Mouse (Mus musculus) ovary, adult 18-20 months (tissue): ENCODE results near the gene Zp3r.
"Not testable (repeated sequence)": the region's sequence is repeated elsewhere in the genome, so short reads cannot be mapped to it uniquely, and the experiment has no call there.

ENCODE experiments used
- DNase-seq: peaks from one replicate; pipeline ENCODE4 v3.0.0; 2022; ENCODE audit warnings: low spot score, mixed read lengths

The Zp3r gene

DNA sequence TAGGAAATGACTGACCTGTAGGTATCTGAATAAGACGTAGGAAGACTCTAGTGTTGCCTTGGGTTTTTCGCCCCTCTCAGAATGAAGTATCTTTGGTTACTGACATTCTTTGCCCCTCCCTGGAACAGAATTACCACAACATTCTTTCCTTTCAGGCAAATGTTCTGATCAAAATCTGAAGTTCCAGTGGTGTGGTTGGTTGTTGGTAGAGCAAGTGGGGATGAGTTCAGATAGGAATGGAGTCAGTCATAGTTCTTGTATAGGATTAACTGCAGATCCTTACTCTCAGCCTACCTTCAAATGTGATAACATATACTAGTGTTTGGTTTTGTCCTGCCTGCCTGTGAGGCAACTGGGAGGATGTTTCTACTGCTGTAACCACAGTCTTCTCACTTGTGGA, at the start of gene Zp3r:
Gene Zp3r (minus strand): TSS at position 101 of the 400 bp plus-strand sequence.
- DNase-seq, result no peak

DNA sequence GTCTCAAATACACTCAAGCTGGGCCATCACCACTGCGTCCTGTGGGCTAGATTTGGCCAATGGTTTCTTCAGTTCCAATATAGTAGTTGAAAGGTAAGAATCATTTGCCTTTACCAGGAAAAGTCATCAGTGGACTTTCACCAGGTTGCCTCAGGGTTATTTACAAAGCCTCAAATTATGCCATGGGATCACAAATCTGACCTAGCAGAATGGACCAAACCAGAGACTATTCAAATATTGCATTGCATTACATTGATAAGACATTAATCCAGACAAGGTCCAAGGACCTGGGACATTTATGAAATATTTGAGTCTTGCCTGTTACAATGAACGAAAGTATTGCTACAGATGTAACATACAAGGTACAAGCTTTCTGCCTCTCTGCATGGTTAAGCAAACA, 49.1 kb upstream of the Zp3r start:
- no peak for DNase-seq

DNA sequence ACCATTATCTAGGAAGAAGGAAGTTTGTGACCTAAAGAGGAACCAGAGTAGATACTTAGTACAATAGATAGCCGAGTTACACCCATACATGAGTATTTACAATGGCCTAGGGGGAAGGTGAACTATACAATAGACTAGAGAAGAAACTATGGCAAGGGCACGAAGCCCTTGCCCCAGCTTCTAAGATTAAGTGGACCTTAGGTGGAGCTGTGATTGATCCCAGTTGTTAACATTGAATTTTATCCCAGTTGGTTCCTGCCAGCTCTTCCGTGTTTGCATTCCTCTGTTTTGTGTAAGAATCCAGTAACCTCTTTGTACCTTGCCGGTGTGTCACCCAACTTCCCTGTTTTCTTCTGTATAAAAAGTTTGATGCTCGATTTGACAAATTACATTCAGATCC, 34.2 kb upstream of the Zp3r start:
- not testable (repeated sequence) for DNase-seq

DNA sequence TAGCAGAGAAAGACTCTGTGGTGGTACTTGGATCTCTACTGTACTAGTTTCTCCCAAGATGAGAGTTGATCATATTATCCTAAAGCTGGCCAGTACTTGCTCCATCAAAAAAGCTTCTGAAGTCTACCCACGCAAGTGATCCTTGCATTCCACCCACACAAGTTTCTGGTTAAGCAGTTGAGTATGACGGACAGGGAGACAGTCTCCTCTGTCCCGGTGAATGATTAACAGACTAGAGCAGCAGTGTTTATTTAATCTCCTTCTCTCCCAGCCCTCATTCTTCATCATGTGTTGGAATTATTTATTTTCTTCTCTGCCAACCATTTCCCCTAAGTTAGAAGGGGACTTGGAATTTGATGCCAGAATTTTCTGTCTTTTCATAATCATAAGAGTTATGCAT, 32.0 kb upstream of the Zp3r start, which contains the start of gene C4bp:
Gene C4bp (minus strand): TSS at position 179 of the 400 bp plus-strand sequence.
- DNase-seq, result no peak

DNA sequence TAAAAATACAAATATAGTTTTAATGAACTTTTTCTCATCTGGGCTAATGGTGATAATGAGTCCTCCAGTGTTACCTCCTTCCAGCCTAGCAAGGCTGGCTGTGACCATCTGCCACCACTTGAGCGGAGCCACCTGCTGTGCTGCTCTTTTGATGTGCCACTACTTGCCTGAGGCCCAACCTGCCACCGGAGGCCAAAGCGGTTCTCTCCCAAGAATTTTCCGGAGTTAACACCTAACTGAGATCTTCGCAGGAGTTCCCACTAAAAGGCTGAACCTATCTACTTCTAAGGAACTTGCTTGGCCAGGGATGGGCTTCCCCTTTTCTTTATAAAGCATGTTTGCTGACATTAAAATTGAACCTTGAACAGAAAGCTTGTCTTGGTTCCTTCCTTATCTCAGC, 30.2 kb upstream of the Zp3r start:
- not testable (repeated sequence) for DNase-seq

DNA sequence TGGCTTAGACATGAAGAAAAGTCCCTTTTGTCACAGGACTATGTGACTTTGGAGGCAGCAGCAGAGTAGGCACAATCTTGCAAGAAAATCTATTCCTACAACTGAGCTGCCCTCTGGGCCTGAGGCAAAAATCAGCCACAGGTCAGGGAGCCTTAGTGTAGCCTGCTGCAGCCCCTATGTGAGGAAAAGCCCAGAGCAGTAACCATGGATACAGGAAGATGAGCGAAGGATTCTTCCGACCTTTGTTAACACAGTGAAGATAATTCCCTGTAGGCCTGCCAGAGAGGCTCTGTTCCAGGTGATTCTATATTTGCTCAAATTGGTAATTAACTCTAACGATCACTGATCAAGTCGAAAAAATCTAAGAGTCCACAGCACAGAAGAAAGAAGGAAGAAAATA, 14.7 kb upstream of the Zp3r start:
- DNase-seq, result no peak

DNA sequence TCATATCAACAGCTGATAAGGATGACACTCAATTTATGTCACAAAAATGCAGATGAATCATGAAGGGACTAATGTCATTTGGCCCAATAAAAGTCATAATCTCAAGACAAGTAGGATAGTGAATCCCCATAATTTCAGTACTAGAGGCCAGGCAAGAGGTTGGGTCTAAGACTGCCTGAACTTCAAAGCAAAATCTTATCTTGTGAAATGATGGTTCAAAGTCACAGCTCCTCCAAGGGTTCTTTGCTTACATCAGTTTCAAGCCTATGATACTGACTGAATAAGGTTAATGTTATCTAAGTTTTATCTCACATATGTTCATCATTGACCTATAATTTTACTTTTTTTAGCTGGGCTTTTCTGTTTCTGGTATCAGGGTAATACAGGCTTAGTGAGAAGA, 11.5 kb upstream of the Zp3r start:
- DNase-seq, result no peak

DNA sequence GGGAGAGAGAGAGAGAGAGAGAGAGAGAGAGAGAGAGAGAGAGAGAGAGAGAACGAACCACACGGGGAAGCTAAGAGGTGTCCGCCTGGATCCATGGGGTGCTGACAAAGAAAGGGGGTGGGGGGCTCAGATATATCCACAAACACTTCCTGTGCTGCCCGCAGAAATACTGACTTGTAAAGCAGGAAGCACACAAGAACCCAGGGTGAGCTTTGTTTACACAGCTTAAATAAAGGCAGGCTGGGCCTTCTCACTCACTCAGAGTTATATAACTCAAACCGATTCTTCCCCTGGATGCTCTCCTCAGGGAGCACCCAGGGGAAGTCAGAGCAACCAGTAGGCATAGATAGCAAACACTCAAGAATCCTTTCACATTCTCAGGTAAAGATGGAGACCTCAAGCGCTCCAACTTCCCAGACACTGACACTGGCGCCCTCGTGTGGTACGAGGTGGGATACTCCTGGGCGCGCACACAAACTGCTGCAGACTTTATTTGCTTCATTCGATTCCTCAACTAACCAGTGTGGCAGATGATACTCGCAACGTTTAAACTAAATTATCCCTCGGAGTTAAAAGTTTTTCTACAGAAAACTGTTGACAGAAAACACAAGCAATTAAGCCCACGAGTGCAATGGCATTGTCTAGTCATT, 4.5 kb upstream of the Zp3r start:
- no peak for DNase-seq

DNA sequence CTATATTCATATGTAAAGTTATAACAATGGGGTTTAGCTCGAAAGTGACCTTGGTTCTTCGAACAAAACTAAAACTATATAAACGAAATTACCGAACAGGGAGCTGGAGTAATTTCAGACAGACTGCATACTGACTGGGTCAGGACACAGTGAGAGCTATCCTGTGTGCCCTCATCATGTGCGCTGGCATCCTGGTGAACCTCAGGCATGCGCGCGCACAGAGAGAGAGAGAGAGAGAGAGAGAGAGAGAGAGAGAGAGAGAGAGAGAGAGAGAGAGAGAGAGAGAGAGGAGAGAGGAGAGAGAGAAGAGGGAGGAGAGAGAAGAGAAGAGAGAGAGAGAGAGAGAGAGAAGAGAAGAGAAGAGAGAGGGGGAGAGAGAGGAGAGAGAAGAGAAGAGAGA, 3.9 kb upstream of the Zp3r start:
- no peak for DNase-seq

DNA sequence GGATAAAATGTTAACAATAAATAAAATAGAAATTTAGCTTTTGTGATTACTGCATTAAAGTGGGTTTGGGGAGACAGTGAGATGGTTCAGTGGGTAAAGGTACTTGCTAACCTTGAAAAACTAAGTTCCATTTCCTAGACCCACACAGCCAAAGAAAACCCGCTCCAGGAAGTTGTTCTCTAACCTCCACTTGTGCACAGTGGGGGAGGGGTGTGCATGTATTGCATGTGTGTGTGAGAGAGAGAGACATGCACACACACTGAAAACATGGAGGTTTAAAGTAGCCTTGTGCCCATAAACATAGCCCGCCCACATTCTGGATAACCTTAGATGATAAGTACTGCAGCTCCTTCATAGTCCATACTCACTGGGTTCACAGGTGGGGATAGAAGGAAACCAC, 33.1 kb downstream of the Zp3r start:
- no peak for DNase-seq

DNA sequence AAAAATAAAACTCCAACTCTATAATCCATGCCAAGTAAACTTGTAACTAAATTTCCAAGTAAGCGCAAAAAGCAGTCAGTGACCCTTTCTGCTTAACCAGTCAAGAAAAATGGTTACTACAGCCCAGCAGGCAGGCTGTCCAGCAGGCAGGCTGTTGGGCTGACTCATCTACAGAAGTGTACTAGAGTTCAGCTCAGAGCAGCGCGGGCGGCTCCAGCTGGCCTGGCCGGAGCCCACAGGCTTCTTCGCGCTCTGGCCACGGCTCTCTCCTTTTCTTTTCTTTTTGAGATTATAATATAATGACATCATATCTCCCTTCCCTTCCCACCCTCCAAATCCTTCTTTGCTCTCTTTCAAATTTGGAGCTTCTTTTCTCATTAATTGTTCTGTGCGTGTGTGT, 40.8 kb downstream of the Zp3r start:
- no peak for DNase-seq

DNA sequence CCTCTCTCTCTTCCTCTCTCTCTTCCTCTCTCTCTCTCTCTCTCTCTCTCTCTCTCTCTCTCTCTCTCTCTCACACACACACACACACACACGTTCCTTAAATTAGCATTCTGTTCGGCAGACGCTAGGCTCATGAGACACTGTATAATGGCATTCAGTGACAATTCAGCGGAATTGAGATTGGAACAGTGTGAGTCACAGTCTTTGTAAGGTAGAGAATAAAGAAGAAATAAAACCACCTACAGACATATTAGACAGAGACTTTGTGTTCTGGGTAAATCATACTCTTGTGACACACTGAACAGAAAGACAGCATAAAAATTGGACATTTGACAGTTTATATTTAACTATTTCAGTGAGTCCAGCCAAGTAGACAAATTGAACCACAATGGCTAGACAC, 53.0 kb downstream of the Zp3r start:
- no peak for DNase-seq

DNA sequence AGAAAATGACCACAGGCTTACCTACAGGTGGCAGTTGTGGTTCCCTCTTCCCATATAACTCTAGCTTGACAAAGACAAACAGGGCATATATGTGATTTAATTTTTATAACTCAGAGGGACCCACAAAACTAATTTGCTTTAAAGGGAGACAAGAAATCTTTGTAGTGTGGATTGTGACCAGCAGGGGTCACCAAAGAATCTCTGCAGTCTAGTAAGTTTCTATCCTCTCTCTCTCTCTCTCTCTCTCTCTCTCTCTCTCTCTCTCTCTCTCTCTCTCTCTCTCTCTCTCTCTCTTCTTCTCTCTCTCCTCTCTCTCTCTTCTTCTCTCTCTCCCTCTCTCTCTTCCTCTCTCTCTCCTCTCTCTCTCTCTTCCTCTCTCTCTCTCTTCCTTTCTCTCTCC, 53.5 kb downstream of the Zp3r start:
- no peak for DNase-seq

DNA sequence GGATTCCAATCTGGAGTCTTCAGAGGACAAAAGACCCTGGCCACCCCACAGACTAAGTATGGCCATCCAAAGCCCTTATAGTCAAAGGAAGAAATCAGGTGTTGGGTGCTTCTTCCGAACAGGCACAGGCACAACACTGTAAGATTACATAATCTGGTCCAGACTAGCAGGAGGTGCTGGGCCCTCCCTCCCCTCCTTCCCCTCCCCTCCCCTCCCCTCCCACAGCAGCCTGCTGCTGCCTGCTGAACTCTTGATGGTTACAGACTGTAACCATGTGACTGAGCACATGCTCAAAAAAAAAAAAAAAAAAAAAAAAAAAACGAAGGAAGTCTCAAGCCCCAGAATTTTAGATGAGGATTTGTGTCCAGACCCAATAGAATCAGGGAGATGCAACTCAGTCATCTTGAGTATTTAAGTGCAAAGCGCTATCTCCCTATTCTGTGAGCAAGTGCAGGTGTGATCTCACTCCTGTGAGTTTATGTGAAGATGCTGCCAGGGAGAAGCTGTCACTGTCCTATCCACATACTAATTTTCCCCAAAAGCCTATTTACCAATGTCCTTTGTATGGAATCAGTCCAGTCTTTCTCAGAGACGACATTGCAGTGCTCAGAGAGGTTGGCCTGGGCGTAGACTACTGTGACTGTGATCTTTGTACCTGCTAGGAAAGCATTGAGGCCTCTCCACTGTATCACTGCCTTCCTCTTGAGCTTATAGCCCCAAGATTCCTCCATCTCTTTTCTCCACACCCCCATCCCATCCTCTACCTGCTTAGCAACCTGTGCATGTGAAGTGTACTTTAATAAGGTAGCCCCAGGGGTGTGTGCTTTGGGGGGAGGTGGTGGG, 77.8 kb downstream of the Zp3r start:
- no peak for DNase-seq

DNA sequence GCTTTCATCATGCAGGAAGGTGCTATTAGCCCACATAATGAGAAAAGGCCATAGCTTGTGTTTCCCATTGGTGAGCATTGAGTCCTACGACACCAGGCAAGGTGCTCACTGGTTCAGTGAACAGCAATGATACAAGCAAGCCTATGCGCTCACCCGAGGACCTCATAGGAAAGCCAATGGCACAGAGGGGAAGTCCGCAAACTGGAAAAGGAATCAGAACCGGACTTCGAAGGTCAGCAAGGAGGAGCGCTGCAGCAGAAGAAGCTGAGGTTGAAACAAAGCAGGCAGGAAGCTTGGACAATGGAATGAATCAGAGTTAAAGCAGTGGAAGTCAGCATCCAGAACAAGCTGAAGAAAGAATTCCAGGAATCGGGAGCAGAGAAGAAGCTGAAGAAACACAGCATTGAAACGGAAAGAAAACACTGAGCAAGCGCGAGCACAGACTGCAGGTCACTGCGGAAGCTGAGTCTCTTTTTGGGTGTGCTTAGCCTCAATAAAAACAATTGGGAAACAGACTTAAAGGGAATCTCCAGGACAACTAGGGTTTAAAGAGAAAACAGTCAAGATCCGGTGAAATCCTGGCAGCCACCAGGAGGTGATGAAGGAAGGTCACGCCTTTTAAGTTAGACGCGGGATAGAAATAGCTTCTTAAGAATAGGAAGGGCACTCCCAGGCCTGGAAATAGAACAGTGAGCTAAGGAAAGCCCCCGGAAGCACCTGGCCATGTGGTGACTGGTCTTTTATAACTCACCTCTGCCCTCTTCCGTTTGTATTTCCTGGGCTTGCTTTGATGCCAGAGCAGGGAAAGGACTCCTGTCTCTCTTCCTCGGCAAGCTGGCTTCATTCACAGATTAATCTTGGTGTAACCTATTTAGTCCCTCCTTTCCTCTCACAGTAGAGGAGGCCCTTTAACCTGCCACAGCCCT, 78.9 kb downstream of the Zp3r start:
- DNase-seq, result no peak

DNA sequence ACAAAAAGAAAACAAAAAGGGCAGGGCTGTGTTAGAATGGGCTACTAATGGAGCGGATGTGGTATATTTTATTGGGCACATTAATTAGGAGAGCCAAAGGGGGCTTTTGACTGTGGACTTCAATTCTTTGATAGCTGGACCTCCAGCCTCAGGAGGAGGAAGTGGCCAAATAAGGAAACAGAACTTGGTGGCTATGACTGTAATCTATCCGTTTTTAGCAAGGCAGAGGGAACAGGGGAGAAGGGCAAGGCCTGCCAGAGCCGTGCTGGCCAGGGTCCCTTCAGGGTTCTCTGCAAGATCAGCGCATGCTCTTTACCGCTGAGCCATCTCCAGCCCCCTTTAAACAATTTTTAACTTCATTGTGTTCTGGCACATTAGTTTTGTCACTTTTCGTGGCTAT, 79.7 kb downstream of the Zp3r start:
- DNase-seq, result no peak

DNA sequence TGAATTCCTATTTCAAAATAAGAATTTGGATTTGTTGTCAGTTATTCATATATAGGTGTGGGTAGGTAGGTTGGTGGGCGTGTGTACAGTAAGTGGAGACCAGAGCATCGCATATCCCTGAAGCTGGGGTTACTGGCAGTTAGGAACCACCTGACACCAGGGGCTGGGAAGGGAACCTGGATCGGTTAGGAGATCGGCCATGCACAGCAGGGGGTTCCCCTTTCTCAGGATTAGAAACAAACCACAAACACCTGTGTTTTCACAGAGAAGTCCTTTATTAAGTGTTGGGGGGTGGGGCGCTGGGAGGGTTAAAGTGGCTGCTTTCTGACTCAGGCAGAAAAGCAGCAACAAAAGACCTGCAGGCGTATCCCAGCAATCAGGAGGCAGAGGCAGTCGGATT, 80.3 kb downstream of the Zp3r start:
- DNase-seq, result no peak

DNA sequence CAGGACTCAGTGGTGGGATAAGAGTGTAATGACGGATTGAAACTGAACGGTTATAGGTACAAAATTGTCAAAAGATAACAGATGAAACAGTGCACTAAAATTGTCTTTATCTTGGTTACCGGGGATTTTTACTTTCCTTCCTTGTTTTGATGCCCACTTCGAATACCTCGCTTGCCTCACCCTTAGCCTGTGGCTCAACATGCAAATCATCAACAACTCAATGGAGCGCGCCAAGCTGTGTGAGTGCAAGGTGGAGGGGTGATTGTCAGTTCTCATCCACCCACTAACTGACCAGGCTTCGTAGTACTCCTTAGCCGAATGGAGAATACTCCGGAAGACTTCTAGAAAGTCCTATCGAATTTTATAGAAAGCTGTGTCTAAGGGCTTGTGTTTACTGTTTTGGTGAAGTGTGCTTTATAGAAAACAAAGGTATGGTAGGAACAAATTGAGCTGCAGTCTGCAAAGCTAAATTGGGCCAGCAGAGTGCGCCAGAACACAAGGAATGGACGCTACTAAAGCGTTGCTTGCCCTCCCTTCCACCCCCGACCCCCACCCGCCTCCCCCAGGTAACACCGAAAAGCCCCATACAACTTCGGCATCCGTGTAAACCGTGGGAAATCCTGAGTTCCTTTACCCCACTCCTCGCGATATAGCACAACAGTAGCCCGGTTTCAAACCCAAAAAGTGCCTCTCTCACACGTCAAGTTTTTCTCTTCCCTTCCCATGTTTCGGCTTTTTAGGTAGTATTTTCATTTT, 81.6 kb downstream of the Zp3r start:
- DNase-seq, result no peak
